Mouse (Mus musculus) left cerebral cortex, postnatal 25 days (tissue): Measurements from ENCODE around the gene Ugt1a7c. TPM values are rescaled to one million over a fixed set of nuclear protein-coding genes. Genes with fewer than 3 reads are reported as not detected.
"Not testable (repeated sequence)": the region's sequence is repeated elsewhere in the genome, so short reads cannot be mapped to it uniquely, and the experiment has no call there.

Source experiments
- DNase-seq, 2 experiments: peaks; one replicate each; pipeline ENCODE4 v3.0.0; 2022; ENCODE audit warnings: low spot score in 2 of 2, mixed read lengths in 1 of 2
- intact Hi-C: fragments of 180-260 bp; cut with DNase I; formaldehyde crosslinking; loops from one replicate; pipeline ENCODE4 v1.15.1; 2025
- total RNA-seq, 2 experiments: library from RNA; stranded (reverse); gene quantifications; 2 replicates each; pipeline ENCODE4 v1.2.3; 2021

Gene Ugt1a7c
- total RNA-seq, 2 experiments from 2014 or later = 0.76 to 0.78 TPM

GRCm38 (mm10) chr1:88217144-88217543 lies 122.3 kb downstream of the Ugt1a7c start:
- DNase-seq = no peak
- intact Hi-C loops = no loop called here

GRCm38 (mm10) chr1:88217576-88217975 lies 122.7 kb downstream of the Ugt1a7c start:
- DNase-seq = no peak
- intact Hi-C loops = no loop called here

GRCm38 (mm10) chr1:88218051-88218450 lies 123.2 kb downstream of the Ugt1a7c start:
- no peak for DNase-seq
- intact Hi-C loops = no loop called here

GRCm38 (mm10) chr1:88218591-88218990 lies 123.7 kb downstream of the Ugt1a7c start:
- no peak for DNase-seq
- intact Hi-C loops = no loop called here

- intact Hi-C loops = no loop called here
- no peak for DNase-seq
These were observed 124.2 kb downstream of the Ugt1a7c start for GRCm38 (mm10) chr1:88219054-88219453.

GRCm38 (mm10) chr1:88220336-88220735 lies 125.5 kb downstream of the Ugt1a7c start:
- DNase-seq = no peak
- intact Hi-C loops = no loop called here

GRCm38 (mm10) chr1:88222216-88222615 lies 127.4 kb downstream of the Ugt1a7c start:
- intact Hi-C loops = no loop called here
- no peak for DNase-seq

- intact Hi-C loops = not testable (repeated sequence)
- DNase-seq = peak in 1 of 2 experiments; percentile 4
These were observed 128.2 kb downstream of the Ugt1a7c start for GRCm38 (mm10) chr1:88223011-88223515.

GRCm38 (mm10) chr1:88223591-88223990 lies 128.7 kb downstream of the Ugt1a7c start:
- DNase-seq = peak in 1 of 2 experiments; percentile 14
- intact Hi-C loops = no loop called here

GRCm38 (mm10) chr1:88224029-88224776 lies 129.3 kb downstream of the Ugt1a7c start:
- peak in 1 of 2 experiments; percentile 1 for DNase-seq
- intact Hi-C loops = no loop called here

GRCm38 (mm10) chr1:88225301-88225700 lies 130.4 kb downstream of the Ugt1a7c start:
- DNase-seq, intact Hi-C loops: not testable (repeated sequence)

- intact Hi-C loops = no loop called here
- DNase-seq = no peak
These were observed 130.9 kb downstream of the Ugt1a7c start for GRCm38 (mm10) chr1:88225741-88226140.

- no peak for DNase-seq
- intact Hi-C loops = no loop called here
These were observed 132.0 kb downstream of the Ugt1a7c start, which contains the start of gene Mroh2a for GRCm38 (mm10) chr1:88226670-88227379. Gene Mroh2a, plus strand, starts transcription at chr1:88226986.

GRCm38 (mm10) chr1:88227482-88227881 lies 132.6 kb downstream of the Ugt1a7c start:
- DNase-seq = no peak
- intact Hi-C loops = no loop called here

- intact Hi-C loops = no loop called here
These were observed 133.3 kb downstream of the Ugt1a7c start for GRCm38 (mm10) chr1:88228121-88228520.

GRCm38 (mm10) chr1:88229566-88229965 lies 134.7 kb downstream of the Ugt1a7c start:
- DNase-seq = no peak
- intact Hi-C loops = no loop called here

More at GRCm38 (mm10) chr1:88228121-88228520, 133.3 kb downstream of the Ugt1a7c start:
- no peak for DNase-seq

GRCm38 (mm10) chr1:88229986-88230385 lies 135.1 kb downstream of the Ugt1a7c start:
- intact Hi-C loops = no loop called here
- DNase-seq = no peak

- no peak for DNase-seq
- intact Hi-C loops = no loop called here
These were observed 135.6 kb downstream of the Ugt1a7c start for GRCm38 (mm10) chr1:88230421-88230820.

- intact Hi-C loops = no loop called here
- DNase-seq = no peak
These were observed 136.3 kb downstream of the Ugt1a7c start for GRCm38 (mm10) chr1:88230981-88231802.
